Mouse (Mus musculus): ENCODE data around the gene Scel. TPM values are rescaled to one million over a fixed set of nuclear protein-coding genes. Genes with fewer than 3 reads are reported as not detected.

The Scel gene
- polyA plus RNA-seq, 1 experiment from 2014 or later, result 4.0 TPM

GRCm38 (mm10) chr14:103568433-103568832, 55.3 kb downstream of the Scel start:
- Histone ChIP-seq H3K27me3 (ENCODE audit: control insufficient read depth, insufficient read depth, low read length) (no peaks in the 10 kb centered on the region), H3K27ac (ENCODE audit: low read length) (no peak overlapping the region), H3K4me3 (ENCODE audit: low read depth, low read length) (no peak overlapping the region), H3K4me2 (replicated peaks; ENCODE audit: low read depth, low read length) (no peak overlapping the region), H3K36me3 (ENCODE audit: control insufficient read depth, insufficient read depth, low read length) (no peaks in the 10 kb centered on the region), H3K4me1 (ENCODE audit: control insufficient read depth, insufficient read depth, low read length) (no peaks in the 10 kb centered on the region), H3K9me3 (ENCODE audit: control insufficient read depth, low read depth, low read length) (no peaks in the 10 kb centered on the region), H3K9ac (replicated peaks; ENCODE audit: low read depth, low read length) (no peak overlapping the region)
- 58% methylated on average over 2 of the region's 2 CpGs for WGBS
- no peak for ATAC-seq (ENCODE audit: insufficient number of reproducible peaks, insufficient read depth, low FRiP score, low read depth)

- H3K27ac ChIP-seq (ENCODE audit: low read length), result no peak overlapping the region
- 76% methylated on average over 13 of the region's 13 CpGs for WGBS
- H3K4me1 ChIP-seq (ENCODE audit: control insufficient read depth, insufficient read depth, low read length), result no peaks in the 10 kb centered on the region
- ATAC-seq (ENCODE audit: insufficient number of reproducible peaks, insufficient read depth, low FRiP score, low read depth), result no peak
- H3K4me2 ChIP-seq (replicated peaks; ENCODE audit: low read depth, low read length), result no peak overlapping the region
- no peaks in the 10 kb centered on the region for H3K9me3 ChIP-seq (ENCODE audit: control insufficient read depth, low read depth, low read length)
- H3K4me3 ChIP-seq (ENCODE audit: low read depth, low read length), result no peak overlapping the region
- H3K27me3 ChIP-seq (ENCODE audit: control insufficient read depth, insufficient read depth, low read length), result no peaks in the 10 kb centered on the region
- H3K9ac ChIP-seq (replicated peaks; ENCODE audit: low read depth, low read length), result no peak overlapping the region
- no peaks in the 10 kb centered on the region for H3K36me3 ChIP-seq (ENCODE audit: control insufficient read depth, insufficient read depth, low read length)
Measured at GRCm38 (mm10) chr14:103571598-103572320, 58.6 kb downstream of the Scel start.

GRCm38 (mm10) chr14:103575854-103576253, 62.7 kb downstream of the Scel start:
- ATAC-seq (ENCODE audit: insufficient number of reproducible peaks, insufficient read depth, low FRiP score, low read depth), result no peak
- whole genome bisulfite sequencing, result 66% methylated on average over 7 of the region's 7 CpGs
- Histone ChIP-seq H3K4me3 (ENCODE audit: low read depth, low read length) (no peak overlapping the region), H3K27ac (ENCODE audit: low read length) (no peak overlapping the region), H3K4me2 (replicated peaks; ENCODE audit: low read depth, low read length) (no peak overlapping the region), H3K9me3 (ENCODE audit: control insufficient read depth, low read depth, low read length) (no peaks in the 10 kb centered on the region), H3K36me3 (ENCODE audit: control insufficient read depth, insufficient read depth, low read length) (no peaks in the 10 kb centered on the region), H3K27me3 (ENCODE audit: control insufficient read depth, insufficient read depth, low read length) (no peaks in the 10 kb centered on the region), H3K9ac (replicated peaks; ENCODE audit: low read depth, low read length) (no peak overlapping the region), H3K4me1 (ENCODE audit: control insufficient read depth, insufficient read depth, low read length) (no peaks in the 10 kb centered on the region)

- no peak overlapping the region for H3K9ac ChIP-seq (replicated peaks; ENCODE audit: low read depth, low read length)
- H3K27ac ChIP-seq (ENCODE audit: low read length), result no peak overlapping the region
- no peaks in the 10 kb centered on the region for H3K27me3 ChIP-seq (ENCODE audit: control insufficient read depth, insufficient read depth, low read length)
- no peak overlapping the region for H3K4me2 ChIP-seq (replicated peaks; ENCODE audit: low read depth, low read length)
- H3K4me3 ChIP-seq (ENCODE audit: low read depth, low read length), result no peak overlapping the region
- no peak for ATAC-seq (ENCODE audit: insufficient number of reproducible peaks, insufficient read depth, low FRiP score, low read depth)
- no peaks in the 10 kb centered on the region for H3K9me3 ChIP-seq (ENCODE audit: control insufficient read depth, low read depth, low read length)
- no peaks in the 10 kb centered on the region for H3K4me1 ChIP-seq (ENCODE audit: control insufficient read depth, insufficient read depth, low read length)
- H3K36me3 ChIP-seq (ENCODE audit: control insufficient read depth, insufficient read depth, low read length), result no peaks in the 10 kb centered on the region
Measured at GRCm38 (mm10) chr14:103577011-103577410, 63.9 kb downstream of the Scel start.

GRCm38 (mm10) chr14:103586662-103587061, 73.5 kb downstream of the Scel start:
- WGBS, result 36% methylated on average over 4 of the region's 4 CpGs
- Histone ChIP-seq H3K36me3 (ENCODE audit: control insufficient read depth, insufficient read depth, low read length) (no peaks in the 10 kb centered on the region), H3K9ac (replicated peaks; ENCODE audit: low read depth, low read length) (no peak overlapping the region), H3K27ac (ENCODE audit: low read length) (no peak overlapping the region), H3K27me3 (ENCODE audit: control insufficient read depth, insufficient read depth, low read length) (no peaks in the 10 kb centered on the region), H3K4me1 (ENCODE audit: control insufficient read depth, insufficient read depth, low read length) (no peaks in the 10 kb centered on the region), H3K4me2 (replicated peaks; ENCODE audit: low read depth, low read length) (no peak overlapping the region), H3K4me3 (ENCODE audit: low read depth, low read length) (no peak overlapping the region), H3K9me3 (ENCODE audit: control insufficient read depth, low read depth, low read length) (no peaks in the 10 kb centered on the region)
- no peak for ATAC-seq (ENCODE audit: insufficient number of reproducible peaks, insufficient read depth, low FRiP score, low read depth)

- H3K4me3 ChIP-seq (ENCODE audit: low read depth, low read length), result no peak overlapping the region
- no peaks in the 10 kb centered on the region for H3K9me3 ChIP-seq (ENCODE audit: control insufficient read depth, low read depth, low read length)
- 80% methylated on average over 10 of the region's 10 CpGs for WGBS
- H3K27me3 ChIP-seq (ENCODE audit: control insufficient read depth, insufficient read depth, low read length), result no peaks in the 10 kb centered on the region
- no peaks in the 10 kb centered on the region for H3K36me3 ChIP-seq (ENCODE audit: control insufficient read depth, insufficient read depth, low read length)
- no peak overlapping the region for H3K27ac ChIP-seq (ENCODE audit: low read length)
- H3K4me2 ChIP-seq (replicated peaks; ENCODE audit: low read depth, low read length), result no peak overlapping the region
- no peak overlapping the region for H3K9ac ChIP-seq (replicated peaks; ENCODE audit: low read depth, low read length)
- ATAC-seq (ENCODE audit: insufficient number of reproducible peaks, insufficient read depth, low FRiP score, low read depth), result no peak
- H3K4me1 ChIP-seq (ENCODE audit: control insufficient read depth, insufficient read depth, low read length), result no peaks in the 10 kb centered on the region
Measured at GRCm38 (mm10) chr14:103587208-103587900, 74.2 kb downstream of the Scel start.

- no peak overlapping the region for H3K4me3 ChIP-seq (ENCODE audit: low read depth, low read length)
- no peaks in the 10 kb centered on the region for H3K36me3 ChIP-seq (ENCODE audit: control insufficient read depth, insufficient read depth, low read length)
- no peak overlapping the region for H3K27ac ChIP-seq (ENCODE audit: low read length)
- ATAC-seq (ENCODE audit: insufficient number of reproducible peaks, insufficient read depth, low FRiP score, low read depth), result peak; percentile 67; the same call in 1 of the 2 replicates
- H3K9me3 ChIP-seq (ENCODE audit: control insufficient read depth, low read depth, low read length), result no peaks in the 10 kb centered on the region
- WGBS, result 61% methylated on average over 7 of the region's 7 CpGs
- no peak overlapping the region for H3K9ac ChIP-seq (replicated peaks; ENCODE audit: low read depth, low read length)
- 0 out of 2 replicates have a peak overlapping the region, but pooled peaks have one; percentile 6 for H3K4me2 ChIP-seq (replicated peaks; ENCODE audit: low read depth, low read length)
- H3K27me3 ChIP-seq (ENCODE audit: control insufficient read depth, insufficient read depth, low read length), result no peaks in the 10 kb centered on the region
- H3K4me1 ChIP-seq (ENCODE audit: control insufficient read depth, insufficient read depth, low read length), result no peaks in the 10 kb centered on the region
Measured at GRCm38 (mm10) chr14:103589819-103590218, 76.7 kb downstream of the Scel start.

GRCm38 (mm10) chr14:103595870-103596269, 82.7 kb downstream of the Scel start:
- no peaks in the 10 kb centered on the region for H3K27me3 ChIP-seq (ENCODE audit: control insufficient read depth, insufficient read depth, low read length)
- no peak overlapping the region for H3K4me3 ChIP-seq (ENCODE audit: low read depth, low read length)
- no peak overlapping the region for H3K4me2 ChIP-seq (replicated peaks; ENCODE audit: low read depth, low read length)
- no peak for ATAC-seq (ENCODE audit: insufficient number of reproducible peaks, insufficient read depth, low FRiP score, low read depth)
- no peak overlapping the region for H3K9ac ChIP-seq (replicated peaks; ENCODE audit: low read depth, low read length)
- 69% methylated on average over 5 of the region's 5 CpGs for WGBS
- H3K36me3 ChIP-seq (ENCODE audit: control insufficient read depth, insufficient read depth, low read length), result no peaks in the 10 kb centered on the region
- no peak overlapping the region for H3K27ac ChIP-seq (ENCODE audit: low read length)
- H3K4me1 ChIP-seq (ENCODE audit: control insufficient read depth, insufficient read depth, low read length), result no peaks in the 10 kb centered on the region
- no peaks in the 10 kb centered on the region for H3K9me3 ChIP-seq (ENCODE audit: control insufficient read depth, low read depth, low read length)
